Mouse (Mus musculus) CH12.LX (cell line): ENCODE results near the gene Dynll2. TPM values are rescaled to one million over a fixed set of nuclear protein-coding genes. Genes with fewer than 3 reads are reported as not detected.

Experiments used
- DNase-seq: peaks from one replicate; pipeline ENCODE4 v3.0.0-alpha.2; 2013; ENCODE audit errors: extremely low read depth
- H3K27ac ChIP-seq: 2 replicates; pipeline ENCODE4 v1.5.1; 2012; ENCODE audit warnings: low read depth, mild to moderate bottlenecking, control low read depth, moderate library complexity; ENCODE audit not compliant: insufficient read depth
- H3K27me3 ChIP-seq: replicated peaks from 2 replicates; pipeline ENCODE3; 2012; ENCODE audit warnings: inconsistent platforms
- H3K36me3 ChIP-seq, 2 experiments: replicated peaks in 1 of 2; 2 replicates each; pipeline versions ENCODE3 to v1.6.1; 2012; ENCODE audit warnings: inconsistent platforms in 1 of 2, low read length in 1 of 2, mild to moderate bottlenecking in 1 of 2, mixed read lengths in 1 of 2, moderate library complexity in 1 of 2; ENCODE audit not compliant: control insufficient read depth in 1 of 2, insufficient read depth in 1 of 2
- H3K4me1 ChIP-seq, 2 experiments: 2 replicates each; pipeline ENCODE4 v1.6.1; 2012; ENCODE audit warnings: inconsistent platforms in 1 of 2, moderate library complexity in 1 of 2; ENCODE audit not compliant: insufficient read depth in 2 of 2, control insufficient read depth in 1 of 2
- H3K4me2 ChIP-seq: 2 replicates; pipeline ENCODE4 v1.6.1; 2012; ENCODE audit warnings: low read depth, mild to moderate bottlenecking, control low read depth; ENCODE audit not compliant: poor library complexity, insufficient read depth, severe bottlenecking
- H3K4me3 ChIP-seq, 3 experiments: fragments of 150-350 bp in 1 of 3; sonication (generic) in 1 of 3; replicated peaks in 1 of 3; 2 replicates each; pipeline versions ENCODE3 to v1.5.1; 2011 to 2012; ENCODE audit warnings: low read depth in 2 of 3, low read length in 2 of 3, mild to moderate bottlenecking in 2 of 3, moderate library complexity in 2 of 3, control low read depth in 1 of 3, improper control_type of control experiment in 1 of 3, inconsistent platforms in 1 of 3, mixed read lengths in 1 of 3; ENCODE audit not compliant: poor library complexity in 1 of 3
- H3K79me2 ChIP-seq: replicated peaks from 2 replicates; pipeline ENCODE4 v1.6.1; 2012; ENCODE audit warnings: mild to moderate bottlenecking, moderate library complexity; ENCODE audit not compliant: control insufficient read depth, poor library complexity, insufficient read depth, severe bottlenecking; ENCODE audit errors: extremely low read depth
- H3K9ac ChIP-seq: 2 replicates; pipeline ENCODE4 v1.6.1; 2012; ENCODE audit warnings: low read depth, mild to moderate bottlenecking, control low read depth, moderate library complexity; ENCODE audit not compliant: insufficient read depth
- H3K9me3 ChIP-seq: replicated peaks from 2 replicates; pipeline ENCODE3; 2012; ENCODE audit warnings: low read length, inconsistent platforms, mixed read lengths
- BHLHE40 ChIP-seq: IDR thresholded peaks from 2 replicates; pipeline ENCODE4 v1.6.1; 2011; ENCODE audit warnings: mild to moderate bottlenecking, low read depth, low read length, improper control_type of control experiment
- CHD1 ChIP-seq: IDR thresholded peaks from 2 replicates; pipeline ENCODE4 v1.6.1; 2012; ENCODE audit warnings: low read depth, low read length, improper control_type of control experiment, inconsistent platforms
- CTCF ChIP-seq, 2 experiments: IDR thresholded peaks in 1 of 2; conservative IDR thresholded peaks in 1 of 2; 2 replicates each; pipeline ENCODE4 v1.5.1; 2011 to 2012; ENCODE audit warnings: low read depth in 2 of 2, low read length in 2 of 2, improper control_type of control experiment in 1 of 2, inconsistent platforms in 1 of 2, mild to moderate bottlenecking in 1 of 2, moderate library complexity in 1 of 2
- ELF1 ChIP-seq: IDR thresholded peaks from 2 replicates; pipeline ENCODE4 v1.6.1; 2014; ENCODE audit warnings: low read depth, mild to moderate bottlenecking, inconsistent platforms, low read length, improper control_type of control experiment
- EP300 ChIP-seq: IDR thresholded peaks from 2 replicates; pipeline ENCODE4 v1.6.1; 2011; ENCODE audit warnings: low read length, improper control_type of control experiment
- JUN ChIP-seq: IDR thresholded peaks from 2 replicates; pipeline ENCODE4 v1.6.1; 2011; ENCODE audit warnings: low read depth, mild to moderate bottlenecking, low read length, improper control_type of control experiment, moderate library complexity; ENCODE audit not compliant: insufficient read depth
- JUND ChIP-seq: conservative IDR thresholded peaks from 2 replicates; pipeline ENCODE4 v1.6.1; 2011; ENCODE audit warnings: low read depth, low read length, improper control_type of control experiment
- KAT2A ChIP-seq: IDR thresholded peaks from 2 replicates; pipeline ENCODE4 v1.6.1; 2012; ENCODE audit warnings: low read length, improper control_type of control experiment, inconsistent platforms; ENCODE audit not compliant: insufficient replicate concordance
- MAFK ChIP-seq: IDR thresholded peaks from 2 replicates; pipeline ENCODE4 v1.6.1; 2011; ENCODE audit warnings: low read length, improper control_type of control experiment; ENCODE audit not compliant: insufficient replicate concordance
- MAZ ChIP-seq: IDR thresholded peaks from 2 replicates; pipeline ENCODE4 v1.6.1; 2012; ENCODE audit warnings: low read depth, mild to moderate bottlenecking, inconsistent platforms, low read length, improper control_type of control experiment, moderate library complexity
- MXI1 ChIP-seq: IDR thresholded peaks from 2 replicates; pipeline ENCODE4 v1.6.1; 2011; ENCODE audit warnings: mild to moderate bottlenecking, low read depth, low read length, improper control_type of control experiment
- NRF1 ChIP-seq: IDR thresholded peaks from 2 replicates; pipeline ENCODE4 v1.6.1; 2014; ENCODE audit warnings: low read depth, mild to moderate bottlenecking, inconsistent platforms, low read length, improper control_type of control experiment, moderate library complexity
- PAX5 ChIP-seq: IDR thresholded peaks from 2 replicates; pipeline ENCODE4 v1.6.1; 2012; ENCODE audit warnings: low read length, inconsistent platforms, mixed read lengths
- POLR2A ChIP-seq: IDR thresholded peaks from 2 replicates; pipeline ENCODE4 v1.6.1; 2011; ENCODE audit warnings: low read depth, mild to moderate bottlenecking, improper control_type of control experiment, low read length
- RAD21 ChIP-seq: IDR thresholded peaks from 2 replicates; pipeline ENCODE4 v1.6.1; 2011; ENCODE audit warnings: low read depth, mild to moderate bottlenecking, low read length, improper control_type of control experiment, moderate library complexity
- SIN3A ChIP-seq: IDR thresholded peaks from 2 replicates; pipeline ENCODE4 v1.6.1; 2012; ENCODE audit warnings: low read length, improper control_type of control experiment, inconsistent platforms
- SMC3 ChIP-seq: IDR thresholded peaks from 2 replicates; pipeline ENCODE4 v1.6.1; 2011; ENCODE audit warnings: low read depth, low read length, improper control_type of control experiment
- USF1 ChIP-seq: IDR thresholded peaks from 2 replicates; pipeline ENCODE4 v1.6.1; 2014; ENCODE audit warnings: low read depth, mild to moderate bottlenecking, inconsistent platforms, low read length, improper control_type of control experiment
- USF2 ChIP-seq: conservative IDR thresholded peaks from 2 replicates; pipeline ENCODE4 v1.6.1; 2011; ENCODE audit warnings: low read depth, low read length, improper control_type of control experiment
- ZC3H11A ChIP-seq: IDR thresholded peaks from 2 replicates; pipeline ENCODE4 v1.6.1; 2012; ENCODE audit warnings: low read depth, mild to moderate bottlenecking, inconsistent platforms, low read length, improper control_type of control experiment
- ZNF384 ChIP-seq: IDR thresholded peaks from 2 replicates; pipeline ENCODE4 v1.6.1; 2012; ENCODE audit warnings: low read depth, low read length, improper control_type of control experiment, inconsistent platforms
- dilution Hi-C: fragments of 300-500 bp; cut with MboI; formaldehyde crosslinking; loops from 2 replicates; pipeline ENCODE4 v1.14.3; 2020; ENCODE audit warnings: low sequenced_read_pairs; ENCODE audit not compliant: extremely low pct_unique_long_range_greater_than_20kb, extremely low pct_ligation_motif_present
- in situ Hi-C: fragments of 300-500 bp; cut with MboI; formaldehyde crosslinking; loops from 3 replicates; pipeline ENCODE4 v1.14.3; 2019; ENCODE audit warnings: low sequenced_read_pairs, low pct_ligation_motif_present, low pct_unique_long_range_greater_than_20kb, mixed read lengths
- polyA plus RNA-seq: library from polyadenylated mRNA; unstranded; fragments of >175 nt; gene quantifications from 2 replicates; pipeline ENCODE4 v1.2.1, GENCODE M21; 2012; ENCODE audit warnings: low read depth; ENCODE audit not compliant: insufficient read length
- total RNA-seq, 2 experiments: library from RNA; depleted of rRNA; stranded (reverse); fragments of 300-350 nt in 1 of 2; fragments of >200 nt in 1 of 2; gene quantifications; 2 replicates each; pipeline ENCODE4 v1.2.3; 2012 to 2014

Dynll2 gene
- total and polyA plus RNA-seq, 3 experiments: 14.0 to 147 (median 35.8) TPM

GRCm38 (mm10) chr11:87974477-87975181 lies 12.7 kb downstream of the Dynll2 start (continued):
- TF ChIP-seq MXI1 (peak; percentile 32; the same call in 1 of the 2 replicates), ZNF384 (peak; percentile 56), JUND (no peak; the same call in 1 of the 2 replicates), NRF1 (peak; percentile 36; the same call in 1 of the 2 replicates), CHD1 (no peak), EP300 (no peak), SIN3A (peak; percentile 57; the same call in 1 of the 2 replicates), MAFK (no peak), BHLHE40 (no peak), USF2 (no peak), MAZ (no peak), USF1 (no peak), ZC3H11A (peak; percentile 47), JUN (no peak), ELF1 (no peak), KAT2A (no peak), POLR2A (no peak), PAX5 (no peak)

GRCm38 (mm10) chr11:87973559-87974305 lies 13.6 kb downstream of the Dynll2 start:
- no peaks in the 10 kb centered on the region for H3K79me2 ChIP-seq
- H3K4me3 ChIP-seq: no peak overlapping the region
- DNase-seq: peak; percentile 49
- peak; percentile 66 for TF ChIP-seq SMC3
- TF ChIP-seq RAD21: peak; percentile 63
- TF ChIP-seq ZNF384: no peak
- TF ChIP-seq BHLHE40: no peak
- TF ChIP-seq MAFK: no peak
- peak in 1 of 2 experiments; percentile 64; a peak in 2 of 4 replicates for TF ChIP-seq CTCF (conservative IDR thresholded peaks at IDR 0.05 in 1 of 2, IDR thresholded peaks at IDR 0.05 in 1 of 2; ENCODE audit: low read depth in 2 of 2, low read length in 2 of 2)
- H3K27me3 ChIP-seq: peaks cover 28% of the 10 kb centered on the region
- H3K27ac ChIP-seq: no peak overlapping the region
- peaks cover 2 to 15% of the 10 kb centered on the region in 2 experiments; a peak in 3 of 4 replicates for H3K4me1 ChIP-seq
- peaks cover 11 to 25% of the 10 kb centered on the region in 2 experiments for H3K36me3 ChIP-seq
- H3K4me2 ChIP-seq: no peak overlapping the region
- H3K9ac ChIP-seq: no peak overlapping the region
- in situ Hi-C loops (no loop called here), dilution Hi-C loops (no loop called here)
- no peaks in the 10 kb centered on the region for H3K9me3 ChIP-seq
